Mouse (Mus musculus): ENCODE measurements around the gene Gm21760.
"Not testable (repeated sequence)": the region's sequence is repeated elsewhere in the genome, so short reads cannot be mapped to it uniquely, and the experiment has no call there.

Gene Gm21760

DNA sequence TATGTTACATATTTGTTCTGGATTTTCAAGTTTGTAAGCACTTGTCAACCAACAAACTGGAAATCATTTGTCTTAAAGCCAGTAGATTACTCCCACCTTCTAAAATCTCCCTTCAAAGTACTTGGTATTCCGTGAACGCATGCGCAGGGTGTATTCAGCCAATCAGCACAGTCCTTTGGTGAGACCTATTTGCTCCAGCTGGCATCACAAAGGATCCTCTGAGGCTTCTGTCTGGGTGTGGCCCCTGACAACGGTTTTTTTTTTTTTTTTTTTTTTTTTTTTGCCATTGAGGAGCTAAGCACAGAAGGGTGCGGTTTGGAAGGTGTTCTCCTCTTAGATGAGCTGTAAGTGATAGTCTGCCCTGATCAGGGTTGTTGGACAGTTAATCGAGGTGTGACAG is at the start of gene Gm21760:
Gene Gm21760, plus strand, starts transcription at position 301 of the 400 bp plus-strand sequence.
- not testable (repeated sequence) for DNase-seq (ENCODE audit: low read depth, low spot score)

All from CD4-positive, CD25-positive, alpha-beta regulatory T cell, adult 2 months (primary cell).